Mouse (Mus musculus): ENCODE data around the gene Ntpcr. TPM values are rescaled to one million over a fixed set of nuclear protein-coding genes. Genes with fewer than 3 reads are reported as not detected.

The Ntpcr gene
- 7.6 and 11.5 TPM in 2 replicates for polyA plus RNA-seq (2011; ENCODE audit: insufficient read depth, insufficient read length, low replicate concordance, missing spikeins)

DNA sequence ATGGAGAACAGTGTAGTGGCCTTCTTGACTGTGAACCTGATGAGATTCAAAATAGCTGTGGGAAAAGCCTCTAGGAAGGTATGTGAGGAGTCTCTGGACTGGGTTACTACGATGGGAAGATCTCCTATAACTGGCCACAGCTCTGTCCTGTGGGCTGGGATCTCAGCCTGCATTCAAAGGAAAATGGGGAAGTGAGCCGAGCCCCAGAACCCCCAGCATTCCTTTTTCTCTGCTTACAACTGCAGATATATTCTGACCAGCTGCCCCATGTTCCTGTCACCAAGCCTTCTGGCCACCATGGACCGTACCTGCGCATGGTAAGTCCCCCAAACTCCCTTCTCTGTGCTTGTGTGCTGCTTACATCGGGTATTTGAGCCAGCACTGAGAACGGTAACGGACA lies at the start of gene Ntpcr:
Gene Ntpcr (plus strand): TSS at position 218 of the 400 bp plus-strand sequence.
- TF ChIP-seq POLR2A (IDR thresholded peaks at IDR 0.05; ENCODE audit: borderline replicate concordance, control insufficient read depth, low read depth, low read length) (no peak), CTCF (IDR thresholded peaks at IDR 0.05; ENCODE audit: control insufficient read depth, insufficient read depth, low read length) (no peak)
- Histone ChIP-seq H3K27ac (ENCODE audit: control insufficient read depth, insufficient read depth, low read depth, low read length, poor library complexity) (no peak within 1 kb of the TSS), H3K4me1 (ENCODE audit: control insufficient read depth, insufficient read depth, low read length) (peaks cover 3% of the 10 kb centered on the region; the same call in 1 of the 2 replicates), H3K4me3 (replicated peaks; ENCODE audit: control insufficient read depth, low read depth, low read length) (no peak within 1 kb of the TSS)
- 52% methylated on average over 7 of the region's 7 CpGs for WGBS

DNA sequence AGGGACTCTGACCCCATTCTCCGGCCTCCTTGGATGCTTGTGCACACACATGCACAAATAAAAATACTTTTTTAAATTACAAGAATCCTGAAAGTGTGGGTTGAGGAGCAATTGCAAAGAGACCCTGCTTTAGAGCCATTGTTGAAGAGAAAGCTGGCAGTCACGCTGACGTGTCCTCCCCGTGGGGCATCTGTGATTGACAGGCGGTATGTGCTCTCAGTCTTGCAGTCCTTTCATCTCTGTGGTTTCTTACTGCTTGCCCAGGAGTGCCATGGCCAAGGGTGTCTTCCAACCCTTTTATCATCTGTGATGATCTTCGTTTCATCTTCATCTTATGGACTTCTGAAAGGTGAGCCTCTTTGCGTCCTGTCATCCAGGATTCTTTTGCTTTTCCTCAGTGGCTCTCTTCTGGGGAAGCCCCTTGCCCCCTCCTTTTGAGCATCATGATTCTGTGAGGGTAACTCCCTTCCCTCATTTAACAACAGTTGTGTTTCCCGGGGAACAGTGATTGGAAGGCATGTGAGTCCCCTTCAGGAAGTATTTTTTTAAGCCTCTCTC lies 48.8 kb upstream of the Ntpcr start:
- Histone ChIP-seq H3K4me3 (replicated peaks; ENCODE audit: control insufficient read depth, low read depth, low read length) (no peak overlapping the region), H3K4me1 (ENCODE audit: control insufficient read depth, insufficient read depth, low read length) (no peaks in the 10 kb centered on the region), H3K27ac (ENCODE audit: control insufficient read depth, insufficient read depth, low read depth, low read length, poor library complexity) (no peak overlapping the region)
- WGBS = 64% methylated on average over 8 of the region's 8 CpGs
- TF ChIP-seq CTCF (IDR thresholded peaks at IDR 0.05; ENCODE audit: control insufficient read depth, insufficient read depth, low read length) (no peak), POLR2A (IDR thresholded peaks at IDR 0.05; ENCODE audit: borderline replicate concordance, control insufficient read depth, low read depth, low read length) (no peak)

DNA sequence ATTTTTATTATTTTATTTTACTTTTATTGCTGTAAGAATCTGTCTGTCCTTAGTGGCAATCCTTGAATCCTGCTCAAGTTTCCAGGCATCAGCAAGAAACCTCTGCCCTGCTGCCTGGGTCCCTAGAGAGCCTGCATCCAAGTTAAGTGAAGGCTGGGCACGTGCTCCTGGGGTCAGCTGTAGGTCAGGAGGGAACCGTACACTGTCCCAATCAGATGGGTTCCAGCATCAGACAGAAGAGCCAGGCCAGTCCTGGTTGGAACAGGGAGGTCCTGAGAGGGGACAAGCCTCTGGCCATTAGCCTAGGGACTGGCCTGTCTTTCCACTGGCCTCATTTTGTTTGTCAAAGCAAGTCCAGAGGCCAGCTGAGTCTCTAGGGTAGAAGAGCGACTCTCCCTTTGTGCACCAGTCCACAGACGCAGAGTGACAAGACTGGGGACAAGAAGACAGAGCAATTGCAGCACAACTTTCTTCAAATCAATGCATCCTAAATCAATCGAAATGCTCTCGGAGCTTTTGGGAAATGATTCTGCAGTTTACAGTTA lies 44.5 kb upstream of the Ntpcr start:
- TF ChIP-seq POLR2A (IDR thresholded peaks at IDR 0.05; ENCODE audit: borderline replicate concordance, control insufficient read depth, low read depth, low read length) = no peak
- TF ChIP-seq CTCF (IDR thresholded peaks at IDR 0.05; ENCODE audit: control insufficient read depth, insufficient read depth, low read length) = no peak

DNA sequence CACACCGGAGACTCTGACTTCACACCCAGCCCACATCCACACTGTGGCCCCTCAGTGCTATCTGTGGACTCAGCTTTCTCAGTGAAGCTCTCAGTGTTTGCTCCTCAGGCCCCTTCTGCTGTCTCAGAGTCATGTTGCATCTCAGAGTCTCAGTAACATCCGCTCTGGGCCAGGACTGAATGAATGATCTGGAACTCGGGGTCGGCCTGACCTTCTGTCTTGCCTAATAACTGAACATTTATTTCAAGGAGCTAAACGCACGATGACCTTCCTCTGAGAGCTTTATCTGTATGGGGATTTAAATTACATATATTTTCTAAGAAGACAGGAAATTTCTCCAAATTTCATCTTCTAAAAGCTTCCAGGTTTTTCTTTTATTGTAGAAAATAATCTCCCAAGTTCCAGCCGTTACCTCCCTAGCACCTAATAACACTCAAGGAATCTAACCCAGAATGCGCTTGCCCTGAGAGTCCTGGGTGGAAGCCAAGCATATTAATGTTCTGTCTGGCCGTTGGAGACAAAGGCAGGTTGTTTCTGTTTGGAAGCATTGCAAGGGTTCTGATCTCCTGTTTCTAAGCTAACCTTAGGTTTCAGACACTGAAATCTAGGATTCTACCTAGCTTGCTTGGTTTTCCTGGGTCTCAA lies 43.4 kb upstream of the Ntpcr start:
- Histone ChIP-seq H3K4me3 (replicated peaks; ENCODE audit: control insufficient read depth, low read depth, low read length) (no peak overlapping the region), H3K27ac (ENCODE audit: control insufficient read depth, insufficient read depth, low read depth, low read length, poor library complexity) (no peak overlapping the region), H3K4me1 (ENCODE audit: control insufficient read depth, insufficient read depth, low read length) (no peaks in the 10 kb centered on the region)
- TF ChIP-seq POLR2A (IDR thresholded peaks at IDR 0.05; ENCODE audit: borderline replicate concordance, control insufficient read depth, low read depth, low read length) (no peak), CTCF (IDR thresholded peaks at IDR 0.05; ENCODE audit: control insufficient read depth, insufficient read depth, low read length) (no peak)
- 70% methylated on average over 9 of the region's 9 CpGs for WGBS

More for the DNA sequence above, 44.5 kb upstream of the Ntpcr start:
- 66% methylated on average over 6 of the region's 6 CpGs for WGBS
- Histone ChIP-seq H3K4me1 (ENCODE audit: control insufficient read depth, insufficient read depth, low read length) (no peaks in the 10 kb centered on the region), H3K4me3 (replicated peaks; ENCODE audit: control insufficient read depth, low read depth, low read length) (no peak overlapping the region), H3K27ac (ENCODE audit: control insufficient read depth, insufficient read depth, low read depth, low read length, poor library complexity) (no peak overlapping the region)

DNA sequence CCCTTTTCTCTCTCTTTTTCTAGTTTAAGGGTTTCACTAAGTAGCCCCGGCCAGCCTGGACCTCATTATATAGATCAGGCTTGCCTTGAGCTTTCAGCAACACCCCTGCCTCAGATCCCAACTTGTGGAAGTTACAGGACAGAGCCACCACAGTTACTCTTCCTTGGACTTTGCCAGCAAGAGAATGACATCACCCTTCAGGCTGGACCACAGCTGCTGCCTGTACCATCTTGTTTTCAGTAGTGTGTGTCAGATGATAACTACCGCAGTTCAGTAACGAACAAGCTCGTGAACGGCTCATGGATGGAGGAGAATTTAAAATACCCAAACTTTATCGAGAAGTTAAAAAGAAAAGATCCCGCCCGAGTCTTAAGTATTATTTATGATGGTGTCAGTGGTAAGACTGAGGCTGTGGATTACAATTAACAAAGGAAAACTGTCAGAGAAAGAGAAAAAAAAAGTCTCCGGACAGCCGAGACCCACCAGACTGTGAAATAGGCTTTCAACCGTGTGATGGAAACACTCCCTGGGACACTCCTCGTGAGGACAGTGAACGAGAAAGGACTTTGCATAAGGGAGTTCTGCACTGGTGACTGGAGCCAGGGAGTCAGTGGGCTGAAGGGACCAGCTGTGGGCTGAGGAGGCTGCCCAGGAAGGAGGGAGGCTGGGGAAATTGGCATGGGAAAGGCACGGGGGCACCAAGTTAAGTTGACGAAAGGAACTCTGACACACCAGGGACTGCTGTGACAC lies 39.4 kb upstream of the Ntpcr start:
- 76% methylated on average over 15 of the region's 15 CpGs for WGBS
- H3K4me1 ChIP-seq (ENCODE audit: control insufficient read depth, insufficient read depth, low read length) = no peaks in the 10 kb centered on the region
- no peak overlapping the region for H3K4me3 ChIP-seq (replicated peaks; ENCODE audit: control insufficient read depth, low read depth, low read length)
- no peak overlapping the region for H3K27ac ChIP-seq (ENCODE audit: control insufficient read depth, insufficient read depth, low read depth, low read length, poor library complexity)
- TF ChIP-seq CTCF (IDR thresholded peaks at IDR 0.05; ENCODE audit: control insufficient read depth, insufficient read depth, low read length) = no peak
- no peak for TF ChIP-seq POLR2A (IDR thresholded peaks at IDR 0.05; ENCODE audit: borderline replicate concordance, control insufficient read depth, low read depth, low read length)

DNA sequence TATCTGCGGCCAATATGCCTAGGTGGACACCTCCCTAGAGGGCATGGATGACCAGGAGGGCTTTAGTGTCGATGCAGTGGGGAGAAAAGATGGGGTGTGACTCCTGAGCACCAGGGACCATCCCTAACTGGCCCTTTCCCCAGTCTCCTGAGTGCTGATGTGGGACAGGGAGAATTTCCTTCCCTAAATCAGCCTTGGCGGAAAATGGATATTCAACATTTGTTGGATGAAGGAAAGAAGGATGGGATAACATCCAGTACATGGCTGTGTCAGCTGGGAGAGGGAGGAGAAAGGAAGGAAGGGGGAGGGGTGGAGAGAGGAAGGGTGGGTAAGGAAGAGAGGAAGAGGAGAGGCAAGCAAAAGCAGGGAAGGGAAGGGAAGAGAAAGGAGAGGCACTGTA lies 38.8 kb upstream of the Ntpcr start:
- Histone ChIP-seq H3K27ac (ENCODE audit: control insufficient read depth, insufficient read depth, low read depth, low read length, poor library complexity) (no peak overlapping the region), H3K4me3 (replicated peaks; ENCODE audit: control insufficient read depth, low read depth, low read length) (no peak overlapping the region), H3K4me1 (ENCODE audit: control insufficient read depth, insufficient read depth, low read length) (no peaks in the 10 kb centered on the region)
- WGBS = 71% methylated on average over 3 of the region's 3 CpGs
- TF ChIP-seq POLR2A (IDR thresholded peaks at IDR 0.05; ENCODE audit: borderline replicate concordance, control insufficient read depth, low read depth, low read length) (no peak), CTCF (IDR thresholded peaks at IDR 0.05; ENCODE audit: control insufficient read depth, insufficient read depth, low read length) (no peak)

DNA sequence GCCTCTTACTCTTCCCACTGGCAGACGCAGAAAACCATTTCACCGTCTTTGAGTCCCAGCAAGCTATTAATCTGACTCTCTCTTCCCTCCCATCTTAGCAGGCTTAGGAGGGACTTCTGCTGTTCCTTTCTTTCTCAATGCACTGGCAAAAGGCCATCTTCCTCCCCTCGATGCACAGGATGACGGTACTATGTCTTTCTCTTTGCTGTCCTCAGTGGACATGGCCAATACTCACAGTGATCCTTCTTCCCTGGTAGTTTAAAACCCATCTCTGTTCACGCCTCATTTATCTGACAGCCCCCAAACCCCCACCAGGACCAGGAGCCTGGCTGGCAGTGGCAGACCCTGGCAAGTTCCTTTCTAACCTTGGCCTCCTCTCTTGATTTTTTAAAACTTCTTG lies 37.3 kb upstream of the Ntpcr start:
- no peaks in the 10 kb centered on the region; the same call in 1 of the 2 replicates for H3K4me1 ChIP-seq (ENCODE audit: control insufficient read depth, insufficient read depth, low read length)
- 63% methylated on average over 5 of the region's 5 CpGs for WGBS
- H3K4me3 ChIP-seq (replicated peaks; ENCODE audit: control insufficient read depth, low read depth, low read length) = no peak overlapping the region
- TF ChIP-seq POLR2A (IDR thresholded peaks at IDR 0.05; ENCODE audit: borderline replicate concordance, control insufficient read depth, low read depth, low read length) = no peak
- no peak for TF ChIP-seq CTCF (IDR thresholded peaks at IDR 0.05; ENCODE audit: control insufficient read depth, insufficient read depth, low read length)
- H3K27ac ChIP-seq (ENCODE audit: control insufficient read depth, insufficient read depth, low read depth, low read length, poor library complexity) = no peak overlapping the region

DNA sequence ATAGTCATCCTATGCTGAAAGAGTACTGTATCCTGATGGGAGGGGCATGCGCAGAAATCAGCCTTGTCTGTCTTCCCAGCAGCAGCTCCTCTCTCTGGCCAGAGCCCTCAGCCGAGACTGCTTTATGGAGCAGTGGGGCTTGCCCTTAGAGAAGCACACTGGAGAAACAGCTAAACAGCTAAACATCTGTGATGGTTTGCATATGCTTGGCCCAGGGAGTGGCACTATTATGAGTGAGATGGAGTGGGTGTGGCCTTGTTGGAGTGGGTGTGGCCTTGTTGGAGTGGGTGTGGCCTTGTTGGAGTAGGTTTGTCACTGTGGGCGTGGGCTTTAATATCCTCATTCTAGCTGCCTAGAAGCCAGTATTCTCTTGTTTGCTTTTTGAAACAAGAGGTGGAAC lies 36.6 kb upstream of the Ntpcr start:
- Histone ChIP-seq H3K27ac (ENCODE audit: control insufficient read depth, insufficient read depth, low read depth, low read length, poor library complexity) (no peak overlapping the region), H3K4me3 (replicated peaks; ENCODE audit: control insufficient read depth, low read depth, low read length) (no peak overlapping the region), H3K4me1 (ENCODE audit: control insufficient read depth, insufficient read depth, low read length) (no peaks in the 10 kb centered on the region; the same call in 1 of the 2 replicates)
- WGBS = 84% methylated on average over 3 of the region's 3 CpGs
- TF ChIP-seq POLR2A (IDR thresholded peaks at IDR 0.05; ENCODE audit: borderline replicate concordance, control insufficient read depth, low read depth, low read length) = no peak
- TF ChIP-seq CTCF (IDR thresholded peaks at IDR 0.05; ENCODE audit: control insufficient read depth, insufficient read depth, low read length) = no peak
